Mouse (Mus musculus): ENCODE results near the gene Cfap20. TPM values are rescaled to one million over a fixed set of nuclear protein-coding genes. Genes with fewer than 3 reads are reported as not detected.
A peak's percentile ranks its signal among the peaks of the same experiment; 100 is the strongest.

Cfap20 gene
- 96.0 and 101 TPM in 2 replicates for total RNA-seq (2015)
- total RNA-seq (2017), result 52.0 and 63.2 TPM in 2 replicates

GRCm38 (mm10) chr8:95434686-95435439, at the start of gene Cfap20:
Gene Cfap20, minus strand, starts transcription at chr8:95434869.
- peak; percentile 95 for ATAC-seq (replicated peaks; ENCODE audit: poor library complexity)

GRCm38 (mm10) chr8:95470008-95470407, 35.3 kb upstream of the Cfap20 start:
- ATAC-seq (replicated peaks; ENCODE audit: poor library complexity), result no peak

- ATAC-seq (replicated peaks; ENCODE audit: poor library complexity), result no peak
These were observed 34.3 kb upstream of the Cfap20 start for GRCm38 (mm10) chr8:95468995-95469394.

GRCm38 (mm10) chr8:95466543-95466942, 31.9 kb upstream of the Cfap20 start:
- ATAC-seq (replicated peaks; ENCODE audit: poor library complexity), result no peak

- ATAC-seq (replicated peaks; ENCODE audit: poor library complexity), result no peak
These were observed 17.8 kb upstream of the Cfap20 start for GRCm38 (mm10) chr8:95452518-95452917.

- ATAC-seq (replicated peaks; ENCODE audit: poor library complexity), result no peak
These were observed 15.6 kb upstream of the Cfap20 start for GRCm38 (mm10) chr8:95450271-95450670.

GRCm38 (mm10) chr8:95447661-95448060, 13.0 kb upstream of the Cfap20 start:
- no peak for ATAC-seq (replicated peaks; ENCODE audit: poor library complexity)

GRCm38 (mm10) chr8:95445042-95445441, 10.4 kb upstream of the Cfap20 start:
- ATAC-seq (replicated peaks; ENCODE audit: poor library complexity), result no peak

- peak; percentile 52 for ATAC-seq (replicated peaks; ENCODE audit: poor library complexity)
These were observed 6.9 kb upstream of the Cfap20 start for GRCm38 (mm10) chr8:95441491-95442039.

- ATAC-seq (replicated peaks; ENCODE audit: poor library complexity), result peak; percentile 62
These were observed 5.6 kb upstream of the Cfap20 start for GRCm38 (mm10) chr8:95440168-95440709.

- ATAC-seq (replicated peaks; ENCODE audit: poor library complexity), result peak; percentile 29; the same call in 1 of the 2 replicates
These were observed 4.8 kb upstream of the Cfap20 start for GRCm38 (mm10) chr8:95439421-95439820.

- ATAC-seq (replicated peaks; ENCODE audit: poor library complexity), result no peak
These were observed 2.8 kb upstream of the Cfap20 start for GRCm38 (mm10) chr8:95437341-95437992.

GRCm38 (mm10) chr8:95435930-95436329, 1.3 kb upstream of the Cfap20 start:
- ATAC-seq (replicated peaks; ENCODE audit: poor library complexity), result no peak

- ATAC-seq (replicated peaks; ENCODE audit: poor library complexity), result no peak
These were observed 802 bp upstream of the Cfap20 start for GRCm38 (mm10) chr8:95435471-95435870.

- ATAC-seq (replicated peaks; ENCODE audit: poor library complexity), result no peak
These were observed 436 bp downstream of the Cfap20 start for GRCm38 (mm10) chr8:95434233-95434632.

GRCm38 (mm10) chr8:95433124-95433523, 1.5 kb downstream of the Cfap20 start:
- no peak for ATAC-seq (replicated peaks; ENCODE audit: poor library complexity)

- no peak for ATAC-seq (replicated peaks; ENCODE audit: poor library complexity)
These were observed 2.2 kb downstream of the Cfap20 start for GRCm38 (mm10) chr8:95432471-95432870.

- ATAC-seq (replicated peaks; ENCODE audit: poor library complexity), result no peak
These were observed 4.7 kb downstream of the Cfap20 start for GRCm38 (mm10) chr8:95429945-95430344.

- peak; percentile 88 for ATAC-seq (replicated peaks; ENCODE audit: poor library complexity)
These were observed 6.8 kb downstream of the Cfap20 start for GRCm38 (mm10) chr8:95427594-95428535.

GRCm38 (mm10) chr8:95426781-95427281, 7.8 kb downstream of the Cfap20 start:
- ATAC-seq (replicated peaks; ENCODE audit: poor library complexity), result no peak

Measured in megakaryocyte progenitor cell, adult 5-6 weeks (primary cell).